Mouse (Mus musculus): ENCODE measurements around the gene Gm6710. TPM values are rescaled to one million over a fixed set of nuclear protein-coding genes. Genes with fewer than 3 reads are reported as not detected.
"Not testable (repeated sequence)": the region's sequence is repeated elsewhere in the genome, so short reads cannot be mapped to it uniquely, and the experiment has no call there.

Gm6710 gene
- 7.3 and 8.9 TPM in 2 replicates for polyA plus RNA-seq (2012; rRNA removed)

- DNase-seq (ENCODE audit: extremely low spot score in 1 of 2, low spot score in 1 of 2), result not testable (repeated sequence)
Observed at GRCm38 (mm10) chr2:175869024-175869423, at the start of gene Gm6710. TSS of gene Gm6710 (plus strand) at chr2:175869219.

Other genes starting within 250 kb of the Gm6710 start
- gene Gm11007, start 225.2 kb upstream of the Gm6710 start, polyA plus RNA-seq (2012; rRNA removed), result not detected in 2 replicates
- gene Zfp969, start 165.6 kb upstream of the Gm6710 start, polyA plus RNA-seq (2012; rRNA removed), result not detected in 2 replicates
- not detected in 2 replicates for gene Gm2007, start 127.7 kb upstream of the Gm6710 start, polyA plus RNA-seq (2012; rRNA removed)
- 6.7 and 7.2 TPM in 2 replicates for gene Gm14288, start 68.1 kb upstream of the Gm6710 start, polyA plus RNA-seq (2012; rRNA removed)
- gene Zfp966, start 61.9 kb downstream of the Gm6710 start, polyA plus RNA-seq (2012; rRNA removed), result 3.8 and 5.5 TPM in 2 replicates
- gene Gm2026, start 96.1 kb downstream of the Gm6710 start, polyA plus RNA-seq (2012; rRNA removed), result 12.8 and 15.9 TPM in 2 replicates

Data from frontal cortex, adult 2 months (tissue).